Mouse (Mus musculus) right cerebral cortex, postnatal 4 days (tissue): ENCODE results near the gene H2-Oa.
"Not testable (repeated sequence)": the region's sequence is repeated elsewhere in the genome, so short reads cannot be mapped to it uniquely, and the experiment has no call there.

ENCODE experiments used
- DNase-seq: peaks from one replicate; pipeline ENCODE4 v3.0.0-alpha.2; 2022

Gene H2-Oa

GRCm38 (mm10) chr17:34123111-34123510 is 31.0 kb downstream of the H2-Oa start:
- DNase-seq: no peak

GRCm38 (mm10) chr17:34123518-34123917 is 31.4 kb downstream of the H2-Oa start:
- no peak for DNase-seq

GRCm38 (mm10) chr17:34124649-34125048 is 32.5 kb downstream of the H2-Oa start:
- DNase-seq: no peak

GRCm38 (mm10) chr17:34126826-34127420 is 34.8 kb downstream of the H2-Oa start:
- no peak for DNase-seq

GRCm38 (mm10) chr17:34127475-34127874 is 35.3 kb downstream of the H2-Oa start:
- DNase-seq: no peak

- DNase-seq: peak; percentile 40
These were observed 36.3 kb downstream of the H2-Oa start for GRCm38 (mm10) chr17:34128264-34128937.

- DNase-seq: no peak
These were observed 37.0 kb downstream of the H2-Oa start for GRCm38 (mm10) chr17:34128944-34129791.

GRCm38 (mm10) chr17:34130073-34130947 is 38.2 kb downstream of the H2-Oa start:
- DNase-seq: no peak

- DNase-seq: no peak
These were observed 39.8 kb downstream of the H2-Oa start for GRCm38 (mm10) chr17:34131911-34132310.

- DNase-seq: no peak
These were observed 41.1 kb downstream of the H2-Oa start for GRCm38 (mm10) chr17:34133289-34133688.

GRCm38 (mm10) chr17:34134451-34134850 is 42.3 kb downstream of the H2-Oa start:
- DNase-seq: no peak

- DNase-seq: peak; percentile 99
These were observed 43.4 kb downstream of the H2-Oa start for GRCm38 (mm10) chr17:34135297-34136224.

- DNase-seq: no peak
These were observed 45.5 kb downstream of the H2-Oa start for GRCm38 (mm10) chr17:34137601-34138000.

- no peak for DNase-seq
These were observed 46.5 kb downstream of the H2-Oa start for GRCm38 (mm10) chr17:34138655-34139054.

GRCm38 (mm10) chr17:34139416-34139815 is 47.3 kb downstream of the H2-Oa start:
- DNase-seq: no peak

GRCm38 (mm10) chr17:34140240-34140639 is 48.1 kb downstream of the H2-Oa start:
- DNase-seq: no peak

GRCm38 (mm10) chr17:34141448-34141847 is 49.3 kb downstream of the H2-Oa start:
- no peak for DNase-seq

GRCm38 (mm10) chr17:34142456-34143010 is 50.4 kb downstream of the H2-Oa start:
- no peak for DNase-seq

- DNase-seq: no peak
These were observed 50.9 kb downstream of the H2-Oa start, which contains the start of gene H2-DMb2 for GRCm38 (mm10) chr17:34143033-34143432. TSS of gene H2-DMb2 (plus strand) at chr17:34143307.

GRCm38 (mm10) chr17:34143461-34143860 is 51.3 kb downstream of the H2-Oa start:
- no peak for DNase-seq

- DNase-seq: not testable (repeated sequence)
These were observed 52.1 kb downstream of the H2-Oa start for GRCm38 (mm10) chr17:34144221-34144620.
